Mouse (Mus musculus) adrenal gland, postnatal 10 days (tissue): Measurements from ENCODE around the gene Apoc4. TPM values are rescaled to one million over a fixed set of nuclear protein-coding genes. Genes with fewer than 3 reads are reported as not detected.
A peak's percentile ranks its signal among the peaks of the same experiment; 100 is the strongest.

Experiments
- DNase-seq: peaks from one replicate; pipeline ENCODE4 v3.0.0; 2021; ENCODE audit warnings: mixed read lengths
- long read RNA-seq, 2 experiments: library from polyadenylated mRNA; stranded (forward); transcript quantifications; one replicate each; pipeline ENCODE4 v2.0.0; 2021
- total RNA-seq, 2 experiments: library from RNA; stranded (reverse); gene quantifications; 2 replicates each; pipeline ENCODE4 v1.2.3; 2021

Apoc4 gene
- total RNA-seq = 100 to 1,000 TPM; 211 to 416 TPM
- long read RNA-seq, experiment 1, transcript Apoc4-201 (3 exons, 538 nt) = major isoform, 361 of 372 reads
- long read RNA-seq, experiment 1, partial matches to known transcripts = 8 of 372 reads
- long read RNA-seq, experiment 1, other reads (novel, unspliced or antisense) = 3 of 372 reads
- long read RNA-seq, experiment 2, transcript Apoc4-201 (3 exons, 538 nt) = major isoform, 46 of 51 reads
- long read RNA-seq, experiment 2, partial matches to known transcripts = 3 of 51 reads
- long read RNA-seq, experiment 2, other reads (novel, unspliced or antisense) = 2 of 51 reads

- DNase-seq = peak; percentile 84
Observed at GRCm38 (mm10) chr7:19681202-19681694, at the start of gene Apoc4, which contains the start of gene Gm44805. Gene Apoc4, minus strand, starts transcription at chr7:19681479. Gene Gm44805, minus strand, starts transcription at chr7:19681423.

GRCm38 (mm10) chr7:19726541-19726940 is 45.3 kb upstream of the Apoc4 start:
- no peak for DNase-seq

GRCm38 (mm10) chr7:19724167-19724566 is 42.9 kb upstream of the Apoc4 start:
- no peak for DNase-seq

GRCm38 (mm10) chr7:19722754-19723195 is 41.5 kb upstream of the Apoc4 start:
- peak; percentile 70 for DNase-seq

- DNase-seq = no peak
Observed at GRCm38 (mm10) chr7:19719200-19719599, 37.9 kb upstream of the Apoc4 start.

GRCm38 (mm10) chr7:19718297-19718952 is 37.1 kb upstream of the Apoc4 start:
- DNase-seq = no peak

- DNase-seq = no peak
Observed at GRCm38 (mm10) chr7:19717346-19717745, 36.1 kb upstream of the Apoc4 start.

GRCm38 (mm10) chr7:19716822-19717221 is 35.5 kb upstream of the Apoc4 start:
- no peak for DNase-seq

- no peak for DNase-seq
Observed at GRCm38 (mm10) chr7:19716055-19716682, 34.9 kb upstream of the Apoc4 start.

- DNase-seq = peak; percentile 97
Observed at GRCm38 (mm10) chr7:19715239-19716054, 34.2 kb upstream of the Apoc4 start, which contains the start of gene Tomm40. Gene Tomm40, minus strand, starts transcription at chr7:19715438.

- DNase-seq = no peak
Observed at GRCm38 (mm10) chr7:19714836-19715235, 33.6 kb upstream of the Apoc4 start.

- no peak for DNase-seq
Observed at GRCm38 (mm10) chr7:19713598-19713997, 32.3 kb upstream of the Apoc4 start.

- peak; percentile 37 for DNase-seq
Observed at GRCm38 (mm10) chr7:19713196-19713595, 31.9 kb upstream of the Apoc4 start.

GRCm38 (mm10) chr7:19712414-19712813 is 31.1 kb upstream of the Apoc4 start:
- DNase-seq = no peak

GRCm38 (mm10) chr7:19710650-19711049 is 29.4 kb upstream of the Apoc4 start:
- no peak for DNase-seq

- no peak for DNase-seq
Observed at GRCm38 (mm10) chr7:19705271-19705670, 24.0 kb upstream of the Apoc4 start.

GRCm38 (mm10) chr7:19704475-19704874 is 23.2 kb upstream of the Apoc4 start:
- no peak for DNase-seq

- DNase-seq = no peak
Observed at GRCm38 (mm10) chr7:19702859-19703555, 21.7 kb upstream of the Apoc4 start.

GRCm38 (mm10) chr7:19701069-19701761 is 19.9 kb upstream of the Apoc4 start:
- peak; percentile 85 for DNase-seq

- peak; percentile 7 for DNase-seq
Observed at GRCm38 (mm10) chr7:19700299-19701068, 19.2 kb upstream of the Apoc4 start.
